Mouse (Mus musculus): ENCODE data around the gene Ddah1.

DNA sequence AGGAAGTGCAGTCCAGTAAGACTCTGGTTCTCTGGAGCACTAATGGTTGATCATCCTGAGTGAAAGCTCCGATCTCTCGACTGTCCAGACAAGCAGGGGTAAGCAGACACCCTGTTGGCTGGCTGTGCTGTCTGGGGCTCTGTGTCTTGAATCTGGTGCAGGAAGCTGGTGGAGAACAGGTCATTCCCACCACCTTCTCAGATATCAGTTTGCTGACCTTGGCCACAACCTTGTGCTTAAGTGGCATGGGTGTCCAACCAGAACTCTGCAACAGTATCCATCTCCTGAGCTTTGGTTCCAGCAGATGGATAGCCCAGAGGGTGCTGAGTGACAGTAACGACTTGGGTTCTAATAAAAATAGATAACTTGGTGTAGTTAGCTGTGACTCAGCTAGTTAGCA lies 31.8 kb downstream of the Ddah1 start:
- TF ChIP-seq POLR2A (IDR thresholded peaks at IDR 0.05; ENCODE audit: extremely low read depth, insufficient read depth, low read length) = no peak
- no peak for TF ChIP-seq CTCF (IDR thresholded peaks at IDR 0.05; ENCODE audit: extremely low read depth, insufficient read depth, low read length)
